31 mouse cellular contexts compared by ENCODE assay signal in genomic region chr4:82286931-82287330, GRCm38 (mm10).
DNase-seq lines count a peak whose midpoint lies in the region; ATAC-seq and TF ChIP-seq lines count a peak whose summit lies in the region.
"Had no signal": no experiment of that assay in that cellular context is flagged by ENCODE, and none has a peak within 500 bp of the region (broad histone marks: within the 10 kb centered on the region; RNA-seq: fewer than 3 reads in every experiment).

No protein-coding gene starts in this region.

- DNase-seq in forebrain, postnatal 0 days, result no peak
- DNase-seq in hindbrain, embryonic 14.5 days (ENCODE audit: low spot score), result no peak
- DNase-seq in layer of hippocampus, adult 2 months (ENCODE audit: low spot score in 2 of 2), result no peak
- no peak for DNase-seq in layer of hippocampus, postnatal 10 days (ENCODE audit: low spot score in 2 of 2)
- no peak for DNase-seq in stomach, postnatal 0 days (ENCODE audit: low spot score)
- DNase-seq: adrenal gland, postnatal 25 days; cerebellum, adult 11-12 months; cerebellum, adult 9-11 months; embryo, embryonic 11 days; gastrocnemius, postnatal 36 days; heart, postnatal 4 days; kidney, adult 18-20 months; kidney, postnatal 4 days; liver, embryonic 13.5 days; lung, adult 2 months; lung, postnatal 14 days; right cerebral cortex, adult 18-20 months; right cerebral cortex, postnatal 4 days; thymus, postnatal 4 days had no signal

- H3K4me3 ChIP-seq in forebrain, postnatal 0 days (ENCODE audit: low read depth, low read length), result no peak overlapping the region
- no peak overlapping the region for H3K4me3 ChIP-seq in forebrain, embryonic 15.5 days
- no peak overlapping the region for H3K4me3 ChIP-seq in hindbrain, embryonic 16.5 days (ENCODE audit: low read length)
- H3K4me3 ChIP-seq in hindbrain, embryonic 14.5 days (replicated peaks; ENCODE audit: low read length), result no peak overlapping the region
- H3K4me3 ChIP-seq in layer of hippocampus, adult 2 months, result no peak overlapping the region
- H3K4me3 ChIP-seq in stomach, postnatal 0 days (ENCODE audit: low read depth, low read length), result no peak overlapping the region
- H3K4me3 ChIP-seq: embryonic facial prominence, embryonic 12.5 days; hindbrain, embryonic 15.5 days; kidney, embryonic 15.5 days; limb, embryonic 10.5 days; limb, embryonic 15.5 days; liver, embryonic 13.5 days; midbrain, embryonic 10.5 days; myocyte; neural tube, embryonic 12.5 days had no signal

- no peaks in the 10 kb centered on the region for H3K9me3 ChIP-seq in forebrain, postnatal 0 days (ENCODE audit: low read length)
- no peaks in the 10 kb centered on the region for H3K9me3 ChIP-seq in forebrain, embryonic 15.5 days
- H3K9me3 ChIP-seq in hindbrain, embryonic 16.5 days (ENCODE audit: control insufficient read depth, low read length), result no peaks in the 10 kb centered on the region
- H3K9me3 ChIP-seq in hindbrain, embryonic 14.5 days (ENCODE audit: control insufficient read depth, low read length), result no peaks in the 10 kb centered on the region
- H3K9me3 ChIP-seq in stomach, postnatal 0 days (ENCODE audit: control insufficient read depth, low read length), result no peaks in the 10 kb centered on the region
- H3K9me3 ChIP-seq: embryonic facial prominence, embryonic 12.5 days; hindbrain, embryonic 15.5 days; kidney, embryonic 15.5 days; limb, embryonic 10.5 days; limb, embryonic 15.5 days; liver, embryonic 13.5 days; midbrain, embryonic 10.5 days; neural tube, embryonic 12.5 days had no signal

- no peak overlapping the region for H3K4me2 ChIP-seq in forebrain, postnatal 0 days (ENCODE audit: low read depth)
- H3K4me2 ChIP-seq in forebrain, embryonic 15.5 days (replicated peaks), result no peak overlapping the region
- no peak overlapping the region for H3K4me2 ChIP-seq in hindbrain, embryonic 16.5 days (ENCODE audit: low read length)
- H3K4me2 ChIP-seq in hindbrain, embryonic 14.5 days (replicated peaks), result no peak overlapping the region
- no peak overlapping the region for H3K4me2 ChIP-seq in stomach, postnatal 0 days (replicated peaks; ENCODE audit: low read depth)
- H3K4me2 ChIP-seq: embryonic facial prominence, embryonic 12.5 days; hindbrain, embryonic 15.5 days; kidney, embryonic 15.5 days; limb, embryonic 15.5 days; liver, embryonic 13.5 days; neural tube, embryonic 12.5 days had no signal

- H3K27me3 ChIP-seq in forebrain, postnatal 0 days (ENCODE audit: insufficient read depth, low read length), result no peaks in the 10 kb centered on the region
- no peaks in the 10 kb centered on the region for H3K27me3 ChIP-seq in forebrain, embryonic 15.5 days
- no peaks in the 10 kb centered on the region for H3K27me3 ChIP-seq in hindbrain, embryonic 16.5 days (replicated peaks; ENCODE audit: control insufficient read depth, insufficient read depth, low read length)
- no peaks in the 10 kb centered on the region for H3K27me3 ChIP-seq in hindbrain, embryonic 14.5 days (ENCODE audit: control insufficient read depth, insufficient read depth, low read length)
- H3K27me3 ChIP-seq in stomach, postnatal 0 days (ENCODE audit: control insufficient read depth, insufficient read depth, low read length), result no peaks in the 10 kb centered on the region
- H3K27me3 ChIP-seq: embryonic facial prominence, embryonic 12.5 days; hindbrain, embryonic 15.5 days; kidney, embryonic 15.5 days; limb, embryonic 15.5 days; liver, embryonic 13.5 days; neural tube, embryonic 12.5 days; Patski had no signal

- no peak overlapping the region for H3K27ac ChIP-seq in forebrain, postnatal 0 days (ENCODE audit: low read depth, low read length)
- H3K27ac ChIP-seq in forebrain, embryonic 15.5 days (replicated peaks), result no peak overlapping the region
- H3K27ac ChIP-seq in hindbrain, embryonic 16.5 days (ENCODE audit: low read depth, low read length), result no peak overlapping the region
- no peak overlapping the region for H3K27ac ChIP-seq in hindbrain, embryonic 14.5 days
- no peak overlapping the region for H3K27ac ChIP-seq in layer of hippocampus, adult 2 months
- H3K27ac ChIP-seq in stomach, postnatal 0 days (replicated peaks), result no peak overlapping the region
- H3K27ac ChIP-seq: embryonic facial prominence, embryonic 12.5 days; hindbrain, embryonic 15.5 days; kidney, embryonic 15.5 days; limb, embryonic 10.5 days; limb, embryonic 15.5 days; liver, embryonic 13.5 days; midbrain, embryonic 10.5 days; neural tube, embryonic 12.5 days had no signal

- H3K36me3 ChIP-seq in forebrain, postnatal 0 days (ENCODE audit: insufficient read depth), result no peaks in the 10 kb centered on the region
- no peaks in the 10 kb centered on the region; the same call in 1 of the 2 replicates for H3K36me3 ChIP-seq in forebrain, embryonic 15.5 days
- no peaks in the 10 kb centered on the region for H3K36me3 ChIP-seq in hindbrain, embryonic 16.5 days (ENCODE audit: control insufficient read depth, insufficient read depth, low read length)
- no peaks in the 10 kb centered on the region for H3K36me3 ChIP-seq in hindbrain, embryonic 14.5 days (replicated peaks; ENCODE audit: control insufficient read depth, insufficient read depth)
- no peaks in the 10 kb centered on the region for H3K36me3 ChIP-seq in stomach, postnatal 0 days (ENCODE audit: control insufficient read depth, insufficient read depth, low read length)
- H3K36me3 ChIP-seq: hindbrain, embryonic 15.5 days; kidney, embryonic 15.5 days; limb, embryonic 10.5 days; liver, embryonic 13.5 days; midbrain, embryonic 10.5 days; neural tube, embryonic 12.5 days had no signal

- WGBS in forebrain, postnatal 0 days, result 86% methylated on average over 2 of the region's 2 CpGs
- WGBS in forebrain, embryonic 15.5 days, result 90% methylated on average over 2 of the region's 2 CpGs
- 89% methylated on average over 2 of the region's 2 CpGs for WGBS in hindbrain, embryonic 16.5 days
- WGBS in hindbrain, embryonic 14.5 days, result 86% methylated on average over 2 of the region's 2 CpGs
- WGBS in stomach, postnatal 0 days, result 88% methylated on average over 2 of the region's 2 CpGs

- no peak for TF ChIP-seq EP300 in stomach, postnatal 0 days (optimal IDR thresholded peaks at IDR 0.05)

- no peaks in the 10 kb centered on the region for H3K4me1 ChIP-seq in forebrain, postnatal 0 days (ENCODE audit: insufficient read depth)
- H3K4me1 ChIP-seq in forebrain, embryonic 15.5 days, result no peaks in the 10 kb centered on the region
- no peaks in the 10 kb centered on the region for H3K4me1 ChIP-seq in hindbrain, embryonic 16.5 days (ENCODE audit: control insufficient read depth, insufficient read depth, low read depth, low read length)
- no peaks in the 10 kb centered on the region for H3K4me1 ChIP-seq in hindbrain, embryonic 14.5 days (replicated peaks; ENCODE audit: control insufficient read depth, insufficient read depth, low read length)
- H3K4me1 ChIP-seq in stomach, postnatal 0 days (replicated peaks; ENCODE audit: control insufficient read depth, insufficient read depth), result no peaks in the 10 kb centered on the region
- H3K4me1 ChIP-seq: hindbrain, embryonic 15.5 days; liver, embryonic 13.5 days had no signal

- peak; percentile 36 for ATAC-seq in forebrain, postnatal 0 days
- ATAC-seq in forebrain, embryonic 15.5 days (replicated peaks), result no peak
- ATAC-seq in hindbrain, embryonic 16.5 days, result peak; percentile 54; the same call in 1 of the 2 replicates
- ATAC-seq in hindbrain, embryonic 14.5 days (ENCODE audit: low FRiP score), result no peak; the same call in 1 of the 2 replicates
- ATAC-seq in stomach, postnatal 0 days (ENCODE audit: low FRiP score, low TSS enrichment), result no peak
- ATAC-seq: midbrain, embryonic 16.5 days; Patski had no signal

- 0 out of 2 replicates have a peak, but pooled peaks have one; percentile 7 for TF ChIP-seq CTCF in forebrain, postnatal 0 days (IDR thresholded peaks at IDR 0.05; ENCODE audit: low read depth)
- peak; percentile 45 for TF ChIP-seq CTCF in layer of hippocampus, adult 2 months (conservative IDR thresholded peaks at IDR 0.05)
- TF ChIP-seq CTCF in stomach, postnatal 0 days (IDR thresholded peaks at IDR 0.05; ENCODE audit: low read depth), result peak; percentile 13; the same call in 1 of the 2 replicates

- no peak overlapping the region for H3K9ac ChIP-seq in forebrain, postnatal 0 days
- H3K9ac ChIP-seq in forebrain, embryonic 15.5 days (replicated peaks), result no peak overlapping the region
- no peak overlapping the region for H3K9ac ChIP-seq in hindbrain, embryonic 16.5 days (ENCODE audit: low read depth, low read length)
- no peak overlapping the region for H3K9ac ChIP-seq in hindbrain, embryonic 14.5 days
- H3K9ac ChIP-seq in stomach, postnatal 0 days (ENCODE audit: low read length), result no peak overlapping the region
- H3K9ac ChIP-seq: embryonic facial prominence, embryonic 12.5 days; hindbrain, embryonic 15.5 days; kidney, embryonic 15.5 days; limb, embryonic 15.5 days; liver, embryonic 13.5 days; neural tube, embryonic 12.5 days had no signal

Comparison
In these comparisons a context has a peak if more than half of its experiments do, and no peak if none do; other contexts are left out.
1. ATAC-seq: peak in forebrain, postnatal 0 days (single experiment) and hindbrain, embryonic 16.5 days (single experiment); none in forebrain, embryonic 15.5 days (single experiment), hindbrain, embryonic 14.5 days (single experiment) and stomach, postnatal 0 days (single experiment).
2. Peak in every context shown above with its lines, with median percentiles within 50 percentile points of each other: CTCF ChIP-seq.